Mouse (Mus musculus): ENCODE data around the gene Timm17a.

The Timm17a gene

GRCm38 (mm10) chr1:135280646-135281045 lies 32.9 kb downstream of the Timm17a start:
- DNase-seq (ENCODE audit: low read depth, low spot score), result no peak

GRCm38 (mm10) chr1:135271371-135271770 lies 42.2 kb downstream of the Timm17a start:
- DNase-seq (ENCODE audit: low read depth, low spot score), result no peak

- no peak for DNase-seq (ENCODE audit: low read depth, low spot score)
Measured at GRCm38 (mm10) chr1:135267663-135268446, 45.7 kb downstream of the Timm17a start.

GRCm38 (mm10) chr1:135265834-135266233 lies 47.7 kb downstream of the Timm17a start:
- no peak for DNase-seq (ENCODE audit: low read depth, low spot score)

GRCm38 (mm10) chr1:135263316-135263715 lies 50.3 kb downstream of the Timm17a start:
- no peak for DNase-seq (ENCODE audit: low read depth, low spot score)

- DNase-seq (ENCODE audit: low read depth, low spot score), result no peak
Measured at GRCm38 (mm10) chr1:135262329-135262728, 51.2 kb downstream of the Timm17a start.

- DNase-seq (ENCODE audit: low read depth, low spot score), result no peak
Measured at GRCm38 (mm10) chr1:135260931-135261330, 52.6 kb downstream of the Timm17a start.

GRCm38 (mm10) chr1:135259128-135259436 lies 54.5 kb downstream of the Timm17a start:
- DNase-seq (ENCODE audit: low read depth, low spot score), result peak; percentile 35

- no peak for DNase-seq (ENCODE audit: low read depth, low spot score)
Measured at GRCm38 (mm10) chr1:135258380-135259127, 55.0 kb downstream of the Timm17a start, which contains the start of gene Elf3. Gene Elf3 (minus strand): TSS chr1:135258568.

- no peak for DNase-seq (ENCODE audit: low read depth, low spot score)
Measured at GRCm38 (mm10) chr1:135256299-135256698, 57.3 kb downstream of the Timm17a start.

GRCm38 (mm10) chr1:135252854-135253253 lies 60.7 kb downstream of the Timm17a start:
- DNase-seq (ENCODE audit: low read depth, low spot score), result no peak

- no peak for DNase-seq (ENCODE audit: low read depth, low spot score)
Measured at GRCm38 (mm10) chr1:135251405-135251804, 62.2 kb downstream of the Timm17a start.

- DNase-seq (ENCODE audit: low read depth, low spot score), result no peak
Measured at GRCm38 (mm10) chr1:135250706-135251105, 62.9 kb downstream of the Timm17a start.

GRCm38 (mm10) chr1:135248434-135248850 lies 65.1 kb downstream of the Timm17a start:
- DNase-seq (ENCODE audit: low read depth, low spot score), result peak; percentile 55

Measured in telencephalon, adult 2 months (tissue).